Mouse (Mus musculus): ENCODE results near the gene Cib2.

- TF ChIP-seq CTCF (IDR thresholded peaks at IDR 0.05; ENCODE audit: low read depth, low read length): no peak
- no peak for TF ChIP-seq TAL1 (conservative IDR thresholded peaks at IDR 0.05; ENCODE audit: low read depth, low read length)
- no peak for TF ChIP-seq GATA1 (IDR thresholded peaks at IDR 0.05; ENCODE audit: borderline replicate concordance, low read length)
- TF ChIP-seq POLR2AphosphoS5 (IDR thresholded peaks at IDR 0.05; ENCODE audit: insufficient replicate concordance, low read depth, low read length): no peak
- TF ChIP-seq GATA2 (IDR thresholded peaks at IDR 0.05; ENCODE audit: borderline replicate concordance, low read depth, low read length): no peak
These were observed 57.9 kb downstream of the Cib2 start for GRCm38 (mm10) chr9:54502111-54502495.
